In the genomic region with DNA sequence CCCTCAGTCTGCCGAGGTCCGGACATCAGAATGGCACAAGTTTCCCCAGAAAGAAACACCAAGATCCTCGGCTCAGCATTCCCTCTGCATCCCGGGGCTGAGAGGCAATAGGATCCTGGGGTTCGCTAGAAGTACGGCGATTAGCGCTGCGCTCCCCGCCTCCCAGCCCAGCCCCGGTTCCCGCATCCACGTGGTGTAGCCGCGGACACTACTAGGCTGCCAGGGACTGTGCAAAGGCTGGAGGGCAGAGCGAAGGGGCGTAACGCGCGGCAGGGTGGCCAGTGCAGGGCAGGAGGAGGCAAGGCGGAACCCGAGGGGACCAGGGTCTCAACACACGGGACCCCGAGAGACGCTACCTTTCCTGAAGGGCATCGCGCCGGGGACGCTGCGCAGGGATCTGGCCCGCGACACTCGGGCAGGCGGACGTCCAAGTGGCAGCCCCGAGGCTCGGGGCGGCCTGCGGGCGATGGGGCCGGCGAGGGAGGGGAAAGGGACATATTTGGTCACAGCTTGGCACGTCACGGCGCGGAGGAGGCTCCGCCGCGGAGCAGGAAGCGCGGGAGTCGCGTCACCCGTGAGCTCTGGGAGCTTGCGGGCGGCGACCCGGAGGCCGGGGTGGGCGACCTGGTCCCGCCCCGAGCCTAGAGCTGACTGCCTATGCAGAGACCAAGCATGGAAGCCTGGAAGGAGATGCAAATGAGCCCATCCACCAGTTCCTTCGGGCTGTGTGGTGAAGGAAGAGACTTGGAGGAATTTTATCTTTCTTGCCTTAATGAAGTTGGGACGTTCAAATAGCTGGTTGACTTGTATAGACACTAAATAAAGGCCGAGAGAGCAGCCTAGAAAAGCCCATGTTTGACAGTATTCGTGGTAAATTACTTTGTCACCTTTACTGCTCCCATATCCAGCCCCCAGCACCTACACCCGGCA, we compare ENCODE assay signal across 7 mouse cellular contexts. TPM values are rescaled to one million over a fixed set of nuclear protein-coding genes. Genes with fewer than 3 reads are reported as not detected.
A peak's percentile ranks its signal among the peaks of the same experiment; 100 is the strongest.
DNase-seq lines count a peak whose midpoint lies in the region; ATAC-seq lines count a peak whose summit lies in the region.

A gene (minus strand): TSS at position 607 of the 930 bp plus-strand sequence.

- H3K9me3 ChIP-seq in embryonic facial prominence, embryonic 13.5 days, result no peaks in the 10 kb centered on the region
- no peaks in the 10 kb centered on the region for H3K9me3 ChIP-seq in limb, embryonic 12.5 days
- H3K9me3 ChIP-seq in midbrain, embryonic 13.5 days, result no peaks in the 10 kb centered on the region

- H3K4me2 ChIP-seq in embryonic facial prominence, embryonic 13.5 days, result peak within 1 kb of the TSS; percentile 91
- peak within 1 kb of the TSS; percentile 96 for H3K4me2 ChIP-seq in limb, embryonic 12.5 days
- H3K4me2 ChIP-seq in midbrain, embryonic 13.5 days (replicated peaks), result peak within 1 kb of the TSS; percentile 92

- H3K36me3 ChIP-seq in embryonic facial prominence, embryonic 13.5 days, result no peaks in the 10 kb centered on the region
- H3K36me3 ChIP-seq in limb, embryonic 12.5 days, result no peaks in the 10 kb centered on the region
- H3K36me3 ChIP-seq in midbrain, embryonic 13.5 days, result no peaks in the 10 kb centered on the region

- peak within 1 kb of the TSS; percentile 56 for H3K4me3 ChIP-seq in embryonic facial prominence, embryonic 13.5 days
- peak within 1 kb of the TSS; percentile 57 for H3K4me3 ChIP-seq in limb, embryonic 12.5 days (replicated peaks)
- peak within 1 kb of the TSS; percentile 57 for H3K4me3 ChIP-seq in midbrain, embryonic 13.5 days (replicated peaks)

- H3K27me3 ChIP-seq in embryonic facial prominence, embryonic 13.5 days, result peaks cover 48% of the 10 kb centered on the region
- peaks cover 53% of the 10 kb centered on the region for H3K27me3 ChIP-seq in limb, embryonic 12.5 days
- peaks cover 34% of the 10 kb centered on the region for H3K27me3 ChIP-seq in midbrain, embryonic 13.5 days

- H3K4me1 ChIP-seq in embryonic facial prominence, embryonic 13.5 days, result peaks cover 19% of the 10 kb centered on the region
- H3K4me1 ChIP-seq in limb, embryonic 12.5 days (replicated peaks), result peaks cover 15% of the 10 kb centered on the region
- H3K4me1 ChIP-seq in midbrain, embryonic 13.5 days (replicated peaks), result peaks cover 19% of the 10 kb centered on the region

- H3K9ac ChIP-seq in embryonic facial prominence, embryonic 13.5 days, result peak within 1 kb of the TSS; percentile 71
- H3K9ac ChIP-seq in limb, embryonic 12.5 days (replicated peaks), result peak within 1 kb of the TSS; percentile 62
- H3K9ac ChIP-seq in midbrain, embryonic 13.5 days (replicated peaks), result peak within 1 kb of the TSS; percentile 71

- 1% methylated on average over 67 of the region's 67 CpGs for WGBS in embryonic facial prominence, embryonic 13.5 days
- 1% methylated on average over 67 of the region's 67 CpGs for WGBS in limb, embryonic 12.5 days
- WGBS in midbrain, embryonic 13.5 days, result 1% methylated on average over 67 of the region's 67 CpGs

- ATAC-seq in embryonic facial prominence, embryonic 13.5 days (ENCODE audit: insufficient number of reproducible peaks, insufficient read depth, low FRiP score, low TSS enrichment, low read depth), result 0 out of 2 replicates have a peak, but pooled peaks have one; percentile 57
- peak; percentile 49; the same call in 1 of the 2 replicates for ATAC-seq in limb, embryonic 12.5 days (ENCODE audit: insufficient number of reproducible peaks, insufficient read depth, low FRiP score, low TSS enrichment, low read depth)
- ATAC-seq in midbrain, embryonic 13.5 days, result peak; percentile 90

- peak; percentile 87 for DNase-seq in adrenal gland, postnatal 10 days
- DNase-seq in heart, adult 8-10 months (ENCODE audit: low spot score), result peak; percentile 76
- DNase-seq in kidney, adult 8-10 months, result peak; percentile 61 to 67
- DNase-seq in spleen, adult 12 weeks (ENCODE audit: low spot score), result peak; percentile 52

- no peak within 1 kb of the TSS for H3K27ac ChIP-seq in embryonic facial prominence, embryonic 13.5 days
- no peak within 1 kb of the TSS for H3K27ac ChIP-seq in limb, embryonic 12.5 days
- H3K27ac ChIP-seq in midbrain, embryonic 13.5 days, result no peak within 1 kb of the TSS

RNA-seq across cellular contexts. Expression of the gene that starts here (rescaled TPM):
- total RNA-seq in adrenal gland, postnatal 10 days (2021), result 100 to 1,000 TPM; 107 to 116 TPM
- polyA plus RNA-seq in embryonic facial prominence, embryonic 13.5 days (2015; fragmentation: Nextera tagmentation; extraction: Ambion mirVana), result 13.4 and 15.6 TPM in 2 replicates
- 10 to 100 TPM in 2 of 4 experiments, 1 to 10 TPM in 2; 5.5 to 14.7 (median 9.7) TPM for total RNA-seq in heart, adult 8-10 months (2022)
- 15.7 and 15.9 TPM in 2 replicates for polyA plus RNA-seq in limb, embryonic 12.5 days (2016; fragmentation: Nextera tagmentation; extraction: Ambion mirVana)
- 23.4 and 24.8 TPM in 2 replicates for polyA plus RNA-seq in midbrain, embryonic 13.5 days (2015; fragmentation: Nextera tagmentation; extraction: Ambion mirVana)

Comparison
In these comparisons a context has a peak if more than half of its experiments do, and no peak if none do; other contexts are left out.
1. RNA of the gene that starts here (total RNA-seq): 107 to 116 TPM in adrenal gland, postnatal 10 days; 5.5 to 14.7 TPM in heart, adult 8-10 months; every median in the first group is over 4 times any median in the second.
2. Peak in every context shown above with its lines, with median percentiles within 50 percentile points of each other: DNase-seq, ATAC-seq, H3K4me2 ChIP-seq, H3K4me3 ChIP-seq and H3K9ac ChIP-seq.